Mouse (Mus musculus): ENCODE measurements around the gene Csnk1e.

GRCm38 (mm10) chr15:79392527-79392926 is 62.8 kb downstream of the Csnk1e start:
- TF ChIP-seq TAL1 (IDR thresholded peaks at IDR 0.05; ENCODE audit: low read length) (no peak), GATA1 (IDR thresholded peaks at IDR 0.05; ENCODE audit: low read length) (no peak)

Measured in erythroblast, embryonic 14.5 days (primary cell).